Mouse (Mus musculus) embryonic fibroblast, embryonic 13.5 days (primary cell): Measurements from ENCODE around the gene Hapln3.

Experiments
- CTCF ChIP-seq: IDR thresholded peaks from 2 replicates; pipeline ENCODE4 v1.5.1; 2011; ENCODE audit warnings: mild to moderate bottlenecking, control low read depth, low read length, moderate library complexity, borderline replicate concordance; ENCODE audit not compliant: insufficient read depth
- POLR2A ChIP-seq: IDR thresholded peaks from 2 replicates; pipeline ENCODE4 v1.6.1; 2011; ENCODE audit warnings: low read depth, mild to moderate bottlenecking, control low read depth, low read length, moderate library complexity

GRCm38 (mm10) chr7:79067466-79067865 is 63.4 kb downstream of the Hapln3 start:
- TF ChIP-seq CTCF: no peak
- TF ChIP-seq POLR2A: no peak
